Mouse (Mus musculus): Measurements from ENCODE around the gene Rftn1.

The Rftn1 gene

GRCm38 (mm10) chr17:49982611-49983390 is 207.7 kb downstream of the Rftn1 start:
- no peak for DNase-seq (ENCODE audit: low read depth)

- no peak for DNase-seq (ENCODE audit: low read depth)
Measured at GRCm38 (mm10) chr17:49981591-49981990, 208.9 kb downstream of the Rftn1 start.

GRCm38 (mm10) chr17:49979761-49980285 is 210.7 kb downstream of the Rftn1 start:
- no peak for DNase-seq (ENCODE audit: low read depth)

GRCm38 (mm10) chr17:49977424-49977790 is 213.1 kb downstream of the Rftn1 start:
- no peak for DNase-seq (ENCODE audit: low read depth)

GRCm38 (mm10) chr17:49976678-49977423 is 213.6 kb downstream of the Rftn1 start:
- DNase-seq (ENCODE audit: low read depth): no peak

GRCm38 (mm10) chr17:49975481-49975880 is 215.0 kb downstream of the Rftn1 start:
- no peak for DNase-seq (ENCODE audit: low read depth)

GRCm38 (mm10) chr17:49974996-49975395 is 215.5 kb downstream of the Rftn1 start:
- DNase-seq (ENCODE audit: low read depth): no peak

- peak; percentile 31 for DNase-seq (ENCODE audit: low read depth)
Measured at GRCm38 (mm10) chr17:49972164-49972563, 218.3 kb downstream of the Rftn1 start.

GRCm38 (mm10) chr17:49971057-49971456 is 219.4 kb downstream of the Rftn1 start:
- peak; percentile 55 for DNase-seq (ENCODE audit: low read depth)

- DNase-seq (ENCODE audit: low read depth): peak; percentile 83
Measured at GRCm38 (mm10) chr17:49968467-49969207, 221.8 kb downstream of the Rftn1 start.

GRCm38 (mm10) chr17:49965846-49966762 is 224.4 kb downstream of the Rftn1 start:
- DNase-seq (ENCODE audit: low read depth): no peak

GRCm38 (mm10) chr17:49965035-49965434 is 225.4 kb downstream of the Rftn1 start:
- DNase-seq (ENCODE audit: low read depth): peak; percentile 69

- DNase-seq (ENCODE audit: low read depth): no peak
Measured at GRCm38 (mm10) chr17:49964471-49964870, 226.0 kb downstream of the Rftn1 start.

- DNase-seq (ENCODE audit: low read depth): no peak
Measured at GRCm38 (mm10) chr17:49959021-49959420, 231.5 kb downstream of the Rftn1 start.

- DNase-seq (ENCODE audit: low read depth): no peak
Measured at GRCm38 (mm10) chr17:49951856-49952607, 238.4 kb downstream of the Rftn1 start.

GRCm38 (mm10) chr17:49951491-49951855 is 239.0 kb downstream of the Rftn1 start:
- peak; percentile 90 for DNase-seq (ENCODE audit: low read depth)

- DNase-seq (ENCODE audit: low read depth): peak; percentile 57
Measured at GRCm38 (mm10) chr17:49942674-49943073, 247.8 kb downstream of the Rftn1 start.
